Mouse (Mus musculus) cerebellum, postnatal 14 days (tissue): ENCODE data around the gene Golph3l.
"Not testable (repeated sequence)": the region's sequence is repeated elsewhere in the genome, so short reads cannot be mapped to it uniquely, and the experiment has no call there.

Experiments used
- DNase-seq, 2 experiments: peaks; one replicate each; pipeline ENCODE4 v3.0.0; 2021; ENCODE audit warnings: mixed read lengths in 2 of 2

Golph3l gene

DNA sequence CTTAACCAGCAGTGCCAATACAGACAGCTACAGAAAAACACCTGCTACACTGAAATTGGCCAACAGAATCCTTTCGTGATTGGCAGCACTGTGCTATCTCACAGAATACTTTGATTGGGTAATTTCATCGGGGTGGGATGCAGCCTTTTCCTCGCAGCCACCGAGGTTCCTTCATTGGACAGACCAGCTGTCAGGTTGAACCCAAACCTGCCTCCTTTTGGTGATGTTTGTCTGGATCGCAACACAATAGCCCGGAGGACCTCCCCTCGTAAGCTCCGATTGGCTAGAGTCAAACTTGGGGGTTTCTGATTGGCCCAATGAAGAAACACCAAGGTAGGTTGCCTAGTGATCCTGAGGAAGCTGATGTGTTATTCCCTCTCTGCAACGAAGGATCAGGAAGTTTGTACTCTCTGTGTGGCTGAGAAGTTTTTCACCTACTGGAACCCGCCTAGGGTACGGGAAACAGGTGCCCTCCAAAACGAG lies at the start of gene Golph3l:
Gene Golph3l (plus strand): TSS at position 331 of the 483 bp plus-strand sequence.
- peak; percentile 94 to 95 for DNase-seq

DNA sequence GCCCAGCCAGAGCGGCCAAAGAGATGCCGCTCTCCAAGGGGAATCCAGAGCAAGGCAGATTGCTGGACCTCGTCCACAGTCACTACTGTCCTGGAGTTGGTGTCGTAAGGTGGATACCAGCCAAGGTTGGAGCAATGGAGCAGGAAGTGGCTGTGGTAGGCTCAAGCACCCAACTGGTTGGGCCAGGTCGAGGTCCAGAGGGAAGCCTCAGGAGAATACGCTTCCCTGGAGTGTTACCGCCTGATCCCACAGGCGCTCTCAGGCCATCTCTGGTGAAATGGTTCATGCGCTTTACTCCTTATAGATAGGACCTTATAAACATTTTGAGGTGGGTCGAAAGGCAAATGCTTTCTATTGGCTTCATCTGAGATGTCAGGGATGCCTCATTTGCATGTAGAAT lies 49.8 kb upstream of the Golph3l start:
- DNase-seq, result no peak

DNA sequence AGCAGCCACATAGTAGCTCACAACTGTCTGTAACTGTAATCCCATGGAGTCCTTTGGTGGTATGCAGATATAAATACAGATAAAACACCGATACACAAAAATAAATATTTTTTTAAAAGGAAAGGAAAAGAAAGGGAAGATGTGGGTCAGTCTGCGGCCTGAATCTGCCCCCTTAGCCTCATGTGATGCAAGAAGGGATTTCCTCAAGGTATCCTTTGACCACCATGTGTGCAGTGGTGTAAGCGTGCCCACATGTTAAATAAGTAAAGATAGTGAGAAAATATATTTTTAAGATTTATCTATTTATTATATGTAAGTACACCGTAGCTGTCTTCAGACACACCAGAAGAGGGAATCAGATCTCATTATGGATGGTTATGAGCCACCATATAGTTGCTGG lies 48.9 kb upstream of the Golph3l start:
- DNase-seq, result no peak

DNA sequence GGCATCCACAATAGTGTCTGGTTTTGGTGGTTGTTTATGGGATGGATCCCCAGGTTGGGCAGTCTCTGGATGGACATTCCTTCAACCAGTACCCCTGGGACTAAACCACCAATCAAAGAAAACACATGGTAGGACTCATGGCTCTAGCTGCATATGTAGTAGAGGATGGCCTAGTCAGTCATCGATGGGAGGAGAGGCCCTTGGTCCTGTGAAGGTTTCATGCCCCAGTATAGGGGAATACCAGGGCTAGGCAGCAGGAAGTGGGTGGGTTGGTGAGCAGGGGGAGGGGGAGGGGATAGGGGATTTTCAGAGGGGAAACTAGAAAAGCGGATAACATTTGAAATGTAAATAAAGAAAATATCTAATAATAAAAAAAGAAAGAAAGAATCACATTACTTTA lies 47.5 kb upstream of the Golph3l start:
- not testable (repeated sequence) for DNase-seq

DNA sequence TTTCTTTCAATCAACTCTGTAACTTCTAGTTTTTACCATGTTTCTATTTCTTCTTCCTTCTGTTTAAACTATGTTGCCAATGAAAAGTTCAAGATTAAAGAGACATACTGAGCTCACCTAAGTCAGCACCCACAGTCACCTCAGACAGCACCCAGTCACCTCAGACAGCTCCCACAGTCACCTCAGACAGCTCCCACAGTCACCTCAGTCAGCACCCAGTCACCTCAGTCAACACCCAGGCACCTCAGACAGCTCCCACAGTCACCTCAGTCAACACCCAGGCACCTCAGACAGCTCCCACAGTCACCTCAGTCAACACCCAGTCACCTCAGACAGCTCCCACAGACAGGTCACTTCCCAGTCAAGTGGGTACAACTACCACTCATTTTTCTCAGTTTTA lies 46.6 kb upstream of the Golph3l start:
- DNase-seq, result no peak

DNA sequence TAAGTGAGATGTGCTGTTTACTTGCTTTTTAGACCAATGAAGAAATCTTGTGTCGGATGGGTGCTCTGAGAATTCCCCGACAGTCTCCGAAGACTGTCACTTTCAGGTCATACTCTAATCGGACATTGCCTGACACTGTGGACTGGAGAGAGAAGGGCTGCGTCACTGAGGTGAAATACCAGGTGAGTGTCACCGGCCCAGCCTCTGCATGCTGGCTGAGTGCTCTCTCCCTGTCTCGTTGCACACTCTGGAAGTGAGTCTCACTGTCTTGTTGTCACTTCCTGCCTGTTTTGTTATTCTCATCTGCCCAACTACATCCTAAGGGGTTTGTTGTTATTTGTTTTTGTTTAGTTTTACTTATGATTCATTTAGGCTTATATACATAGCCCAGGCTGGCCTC lies 45.8 kb upstream of the Golph3l start:
- DNase-seq, result no peak

DNA sequence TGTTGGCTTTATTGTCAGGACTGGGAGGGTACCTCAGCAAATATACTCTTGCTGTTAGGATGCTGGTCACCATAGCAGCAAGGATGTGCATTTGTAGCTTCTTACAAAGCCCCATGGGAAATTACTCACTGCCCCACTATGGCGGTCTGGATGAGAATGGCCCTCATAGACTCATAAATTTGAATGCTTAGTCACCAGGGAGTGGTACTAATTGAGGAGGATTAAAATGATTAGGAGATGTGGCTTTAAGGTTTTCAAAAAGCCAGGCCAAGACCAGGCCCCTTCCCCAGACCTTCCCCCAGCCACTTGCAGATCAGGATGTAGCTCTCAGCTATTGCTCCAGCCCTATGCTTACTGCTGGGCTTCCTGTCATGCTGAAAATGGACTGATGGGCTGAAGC lies 38.6 kb upstream of the Golph3l start:
- no peak for DNase-seq

DNA sequence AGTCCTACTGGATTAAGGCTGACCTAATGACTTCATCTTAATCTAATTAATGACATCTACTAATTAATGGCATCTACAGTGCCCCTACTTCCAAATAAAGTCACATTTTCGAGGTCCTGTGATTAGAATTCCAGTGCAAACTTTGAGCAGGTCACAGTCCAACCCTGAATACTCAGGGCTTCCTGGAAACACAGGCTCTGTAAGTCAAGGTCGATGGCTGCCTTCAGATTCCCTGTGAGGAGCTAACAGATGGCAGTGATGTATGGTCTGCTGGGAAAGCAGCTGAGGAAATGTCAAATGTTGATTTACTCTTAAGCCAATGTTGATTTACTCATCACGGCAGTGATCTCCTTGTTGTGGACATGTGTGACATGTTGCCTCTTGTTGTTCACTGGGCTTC lies 34.7 kb upstream of the Golph3l start:
- DNase-seq, result no peak

DNA sequence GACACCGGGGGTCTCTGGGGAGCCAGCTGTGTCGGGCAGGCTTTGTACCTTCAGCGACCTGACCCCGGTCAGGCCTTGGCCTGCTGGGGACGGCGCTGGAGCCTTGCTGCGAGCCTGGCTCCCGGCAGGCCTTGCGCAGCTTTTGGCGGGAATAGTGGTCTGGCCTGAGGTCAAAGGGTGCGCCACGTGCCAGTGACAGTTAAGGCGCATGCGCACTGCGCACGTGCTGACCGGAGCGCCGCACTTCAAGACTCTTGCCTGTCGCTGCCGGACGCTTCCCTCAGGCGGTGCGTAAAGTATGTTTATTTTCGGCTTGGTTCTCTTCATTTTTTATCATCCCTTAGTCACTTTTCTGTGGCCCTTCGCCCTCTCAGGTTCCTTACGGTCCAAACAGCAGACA lies 29.3 kb upstream of the Golph3l start, which contains the start of gene Hormad1:
Gene Hormad1 (plus strand): TSS at position 241 of the 400 bp plus-strand sequence.
- no peak for DNase-seq

DNA sequence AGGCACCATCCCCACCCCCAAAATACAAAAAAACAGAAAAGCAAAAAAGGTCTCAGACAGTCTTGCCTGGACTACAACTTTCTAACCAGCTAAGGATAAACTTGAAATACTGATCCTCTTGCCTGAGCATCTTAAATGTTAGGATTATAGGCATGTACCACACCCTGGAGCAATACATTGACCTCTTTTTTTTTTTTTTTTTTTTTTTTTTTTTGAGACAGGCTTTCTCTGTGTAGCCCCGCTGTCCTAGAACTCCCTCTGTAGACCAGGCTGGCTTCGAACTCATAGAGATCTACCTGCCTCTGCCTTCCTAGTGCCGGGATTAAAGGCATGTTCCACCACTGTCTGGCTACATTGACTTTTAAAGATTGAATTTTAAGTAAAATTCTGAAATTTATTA lies 28.0 kb upstream of the Golph3l start:
- no peak for DNase-seq

DNA sequence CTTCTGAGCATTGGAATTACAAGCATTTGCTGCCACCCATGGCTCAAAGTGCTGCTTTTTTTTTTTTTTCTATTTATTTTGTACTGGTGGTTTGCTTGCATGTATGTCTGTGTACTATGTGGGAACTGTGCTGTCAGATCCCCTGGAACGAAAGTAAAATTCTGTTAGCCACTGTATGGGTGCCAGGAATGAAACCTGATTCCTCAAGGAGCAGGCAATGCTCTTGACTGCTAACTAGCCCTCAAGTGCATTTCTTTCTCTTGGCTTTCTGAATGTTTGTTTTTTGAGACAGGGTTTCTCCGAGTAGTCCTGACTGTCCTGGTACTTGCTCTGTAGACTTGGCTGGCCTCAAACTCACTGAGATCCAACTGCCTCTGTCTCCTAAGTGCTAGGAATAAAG lies 26.9 kb upstream of the Golph3l start:
- DNase-seq, result no peak

DNA sequence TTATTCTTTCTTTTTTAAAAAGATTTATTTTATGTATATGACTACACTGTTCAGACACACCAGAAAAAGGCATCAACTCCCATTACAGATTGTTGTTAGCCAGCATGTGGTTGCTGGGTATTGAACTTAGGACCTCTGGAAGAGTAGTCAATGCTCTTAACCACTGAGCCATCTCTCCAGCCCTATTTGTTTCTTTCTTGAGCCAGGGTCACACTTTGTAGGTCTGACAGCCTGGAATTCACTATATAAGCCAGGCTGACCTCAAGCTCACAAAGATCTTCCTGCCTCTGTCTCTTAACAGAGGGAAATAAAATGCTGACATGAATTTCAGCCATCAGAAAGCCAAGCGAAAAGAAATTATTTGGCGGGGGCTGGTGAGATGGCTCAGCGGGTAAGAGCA lies 19.1 kb upstream of the Golph3l start:
- DNase-seq, result no peak

DNA sequence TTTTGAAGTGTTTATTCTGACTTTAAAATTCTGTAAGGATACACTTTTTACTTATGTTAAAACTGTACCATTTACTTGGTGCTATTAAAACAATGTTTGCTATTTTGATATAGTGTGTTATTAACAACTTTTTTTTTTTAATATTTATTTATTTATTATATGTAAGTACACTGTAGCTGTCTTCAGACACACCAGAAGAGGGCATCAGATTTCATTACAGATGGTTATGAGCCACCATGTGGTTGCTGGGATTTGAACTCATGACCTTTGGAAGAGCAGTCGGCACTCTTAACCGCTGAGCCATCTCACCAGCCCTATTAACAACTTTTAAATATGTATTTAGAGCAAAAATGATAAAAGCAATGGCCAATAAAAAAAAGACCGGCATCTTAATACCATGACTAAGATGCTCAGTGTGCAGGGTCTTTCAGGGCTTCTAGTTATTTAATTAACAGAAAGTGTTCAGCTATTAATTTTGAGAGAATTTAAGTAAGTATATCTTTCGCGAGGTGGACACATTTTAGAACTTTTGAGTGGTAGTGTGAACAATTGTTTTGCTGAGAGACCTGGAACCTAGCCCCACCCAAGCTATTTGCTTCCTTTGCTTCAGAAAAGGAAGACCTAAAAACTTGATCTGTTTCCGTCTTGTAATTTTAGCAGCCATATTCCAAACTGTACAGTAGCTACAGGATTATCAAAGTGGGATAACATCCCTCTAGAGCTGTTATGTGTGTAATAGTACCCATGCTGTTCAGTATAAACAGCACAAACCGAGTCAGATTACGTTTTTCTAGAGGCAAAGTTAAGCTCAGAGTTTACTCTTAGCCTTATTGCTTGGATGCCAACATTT lies 755 bp upstream of the Golph3l start:
- no peak for DNase-seq

DNA sequence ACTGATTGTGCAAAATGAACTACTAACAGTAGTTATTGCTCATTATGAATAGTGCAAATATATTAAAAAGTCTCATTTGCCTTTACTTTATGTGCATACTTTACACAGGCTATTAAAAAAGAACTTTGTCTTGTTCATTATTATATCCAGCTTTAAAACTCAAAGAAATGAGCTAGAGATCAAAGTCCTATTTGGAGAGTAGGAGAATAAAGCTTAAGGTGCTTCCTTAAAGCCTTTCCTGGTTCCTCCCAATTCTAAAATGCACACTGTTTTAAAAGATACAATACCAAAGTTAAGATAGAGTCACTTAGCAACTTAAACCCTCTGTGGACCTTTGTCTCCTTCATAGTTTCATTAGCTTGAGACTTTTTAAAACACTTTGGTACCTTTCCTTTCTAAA lies 10.0 kb downstream of the Golph3l start:
- no peak for DNase-seq

DNA sequence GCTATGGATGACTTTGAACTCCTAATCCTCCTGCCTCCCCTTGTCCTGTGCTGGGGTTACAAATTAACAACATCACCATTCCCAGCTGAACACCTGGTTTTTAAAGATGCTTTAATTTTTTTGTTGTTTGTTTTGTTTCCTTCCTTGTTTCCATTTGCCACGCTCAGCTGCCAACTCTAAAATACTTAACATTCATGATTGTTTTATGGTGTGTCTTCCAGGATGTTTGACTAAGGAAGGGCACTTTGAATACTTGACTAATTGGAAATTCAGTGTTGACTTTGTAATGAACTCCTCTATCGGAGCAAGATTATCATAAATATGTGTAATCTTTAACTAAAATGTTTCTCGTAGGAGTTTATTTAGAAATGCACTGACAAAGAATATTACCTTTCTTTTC lies 12.6 kb downstream of the Golph3l start:
- no peak for DNase-seq

DNA sequence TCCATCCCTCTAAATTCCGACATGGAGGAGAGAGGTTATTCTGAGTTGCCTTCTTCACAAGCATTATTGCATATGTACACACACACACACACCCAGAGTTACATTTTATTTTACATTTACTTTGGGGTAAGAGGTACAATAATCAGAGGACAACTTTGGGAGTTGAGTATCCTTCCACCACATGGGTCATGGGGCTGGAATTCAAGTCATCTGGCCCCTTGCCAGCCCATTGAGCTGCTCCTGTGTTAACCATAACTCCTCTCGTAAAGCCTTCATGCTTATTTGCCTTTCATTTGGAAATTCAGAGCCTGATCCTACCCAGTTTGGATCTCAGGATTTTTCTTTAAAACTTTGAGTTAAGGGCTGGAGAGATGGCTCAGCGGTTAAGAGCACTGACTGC lies 17.4 kb downstream of the Golph3l start:
- DNase-seq, result no peak

DNA sequence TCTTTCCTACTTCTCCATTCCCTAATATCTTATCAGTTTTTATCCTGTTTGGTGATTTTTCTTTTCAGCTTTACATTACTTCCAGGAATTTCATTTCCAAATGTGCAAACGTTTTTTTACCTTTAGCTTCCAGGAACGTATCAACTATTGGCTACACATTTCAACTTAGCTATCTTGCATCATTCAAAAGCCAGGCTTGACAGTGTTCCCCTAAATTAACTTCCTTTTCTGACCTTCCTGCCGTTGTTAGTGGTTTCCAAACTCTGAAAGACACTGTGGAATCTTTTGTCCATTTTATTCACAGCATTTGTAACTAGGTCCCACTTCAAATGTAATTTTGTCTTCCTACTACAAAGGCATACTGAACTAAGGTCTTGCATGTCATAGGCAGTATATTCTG lies 20.5 kb downstream of the Golph3l start:
- no peak for DNase-seq

DNA sequence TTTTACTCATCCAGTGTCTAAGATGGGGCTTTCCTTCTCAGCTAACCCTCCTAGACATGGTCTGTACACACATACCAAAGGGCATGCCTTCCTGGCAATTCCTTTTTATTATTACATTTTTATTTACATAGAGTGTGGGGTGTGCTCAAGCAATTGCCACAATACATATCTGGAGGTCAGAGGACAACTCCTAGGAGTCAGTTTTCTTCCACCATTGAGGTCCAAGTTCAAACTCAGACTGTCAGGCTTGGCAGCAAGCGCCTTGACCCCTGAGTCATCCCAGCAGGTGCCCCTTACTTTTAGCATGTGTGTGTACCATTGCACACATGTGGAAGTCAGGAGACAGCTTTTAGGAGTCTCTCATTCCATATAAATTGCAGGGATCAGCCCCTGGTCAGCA lies 25.3 kb downstream of the Golph3l start:
- no peak for DNase-seq

DNA sequence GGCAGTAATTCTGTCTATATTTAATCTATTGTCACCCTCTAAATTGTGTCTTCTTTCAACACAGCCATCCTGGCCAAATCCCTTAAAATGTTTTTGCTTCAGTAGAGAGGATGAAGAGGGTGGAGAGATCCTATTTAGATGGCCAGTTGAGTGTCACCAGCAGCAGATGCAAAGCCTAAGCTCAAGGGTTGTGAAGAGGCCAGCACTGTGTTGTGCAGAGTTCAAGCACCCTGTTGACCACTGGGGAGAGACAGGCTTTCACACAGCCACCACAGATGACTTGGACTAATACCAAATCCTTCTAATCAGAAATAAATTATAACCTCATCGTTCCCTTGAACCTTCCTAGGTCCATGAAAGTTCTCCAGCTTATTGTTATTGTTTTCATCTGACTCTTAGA lies 29.8 kb downstream of the Golph3l start:
- no peak for DNase-seq

DNA sequence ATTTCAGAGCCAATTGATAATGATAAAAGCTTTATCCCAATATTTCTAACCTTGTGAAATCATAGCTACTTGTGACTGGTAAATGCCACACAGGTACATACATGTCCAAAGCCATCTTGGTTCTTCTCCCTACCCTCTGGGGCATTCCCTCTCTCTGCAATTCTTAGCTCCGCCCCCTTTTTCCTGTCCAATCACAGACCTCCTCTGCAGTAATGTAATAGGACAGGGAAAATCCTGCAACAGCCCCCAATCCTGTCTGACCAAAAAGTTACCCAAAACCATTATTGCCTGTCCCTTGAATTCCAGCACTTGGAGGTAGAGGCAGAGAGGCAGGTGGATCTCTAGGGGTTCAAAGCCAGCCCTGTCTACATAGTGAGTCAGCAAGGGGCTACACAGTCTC lies 32.5 kb downstream of the Golph3l start:
- DNase-seq, result no peak

DNA sequence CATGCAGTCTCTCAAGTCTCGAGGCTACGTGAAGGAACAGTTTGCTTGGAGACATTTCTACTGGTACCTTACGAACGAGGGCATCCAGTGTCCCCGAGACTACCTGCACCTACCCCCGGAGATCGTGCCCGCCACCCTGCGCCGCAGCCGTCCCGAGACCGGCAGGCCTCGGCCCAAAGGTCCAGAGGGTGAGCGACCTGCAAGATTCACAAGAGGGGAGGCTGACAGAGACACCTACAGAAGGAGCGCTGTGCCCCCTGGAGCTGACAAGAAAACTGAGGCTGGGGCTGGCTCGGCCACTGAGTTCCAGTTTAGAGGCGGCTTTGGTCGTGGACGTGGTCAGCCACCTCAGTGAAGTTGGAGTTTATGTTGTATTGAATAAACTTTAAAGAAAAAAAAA lies 33.7 kb downstream of the Golph3l start:
- not testable (repeated sequence) for DNase-seq

DNA sequence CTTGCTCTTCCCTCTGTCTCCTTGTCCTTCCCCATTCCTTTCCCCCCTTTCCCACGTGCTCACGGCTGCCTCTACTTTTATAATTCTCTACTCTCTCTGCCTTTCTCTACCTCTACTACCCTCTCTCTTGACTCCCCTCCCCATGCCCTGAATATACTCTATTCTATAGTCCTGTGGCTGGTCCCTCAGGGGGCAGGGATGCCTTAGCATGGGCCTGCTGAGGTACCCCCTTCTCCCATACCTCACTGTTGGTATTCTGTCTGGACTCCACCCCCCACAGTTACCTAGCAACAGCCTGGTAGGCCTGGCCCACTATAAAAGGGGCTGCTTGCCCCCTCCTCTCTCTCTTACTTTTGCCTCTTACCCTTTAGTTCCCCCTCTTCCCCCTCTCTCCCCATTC lies 34.8 kb downstream of the Golph3l start:
- no peak for DNase-seq

DNA sequence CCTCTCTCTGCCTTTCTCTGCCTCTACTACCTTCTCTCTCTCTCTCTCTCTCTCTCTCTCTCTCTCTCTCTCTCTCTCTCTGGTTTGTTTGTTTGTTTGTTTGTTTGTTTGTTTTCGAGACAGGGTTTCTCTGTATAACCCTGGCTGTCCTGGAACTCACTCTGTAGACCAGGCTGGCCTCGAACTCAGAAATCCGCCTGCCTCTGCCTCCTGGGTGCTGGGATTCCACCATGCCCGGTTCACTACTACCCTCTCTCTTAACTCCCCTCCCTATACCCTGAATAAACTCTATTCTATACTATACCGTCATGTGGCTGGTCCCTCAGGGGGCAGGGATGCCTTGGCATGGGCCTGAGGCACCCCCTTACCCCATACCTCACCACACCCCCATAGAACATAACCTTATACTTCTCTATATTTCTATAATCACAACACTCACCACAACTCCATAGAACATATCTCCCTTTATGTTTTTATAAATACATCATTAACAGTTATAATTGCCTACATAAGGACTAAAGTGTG lies 35.3 kb downstream of the Golph3l start:
- not testable (repeated sequence) for DNase-seq

DNA sequence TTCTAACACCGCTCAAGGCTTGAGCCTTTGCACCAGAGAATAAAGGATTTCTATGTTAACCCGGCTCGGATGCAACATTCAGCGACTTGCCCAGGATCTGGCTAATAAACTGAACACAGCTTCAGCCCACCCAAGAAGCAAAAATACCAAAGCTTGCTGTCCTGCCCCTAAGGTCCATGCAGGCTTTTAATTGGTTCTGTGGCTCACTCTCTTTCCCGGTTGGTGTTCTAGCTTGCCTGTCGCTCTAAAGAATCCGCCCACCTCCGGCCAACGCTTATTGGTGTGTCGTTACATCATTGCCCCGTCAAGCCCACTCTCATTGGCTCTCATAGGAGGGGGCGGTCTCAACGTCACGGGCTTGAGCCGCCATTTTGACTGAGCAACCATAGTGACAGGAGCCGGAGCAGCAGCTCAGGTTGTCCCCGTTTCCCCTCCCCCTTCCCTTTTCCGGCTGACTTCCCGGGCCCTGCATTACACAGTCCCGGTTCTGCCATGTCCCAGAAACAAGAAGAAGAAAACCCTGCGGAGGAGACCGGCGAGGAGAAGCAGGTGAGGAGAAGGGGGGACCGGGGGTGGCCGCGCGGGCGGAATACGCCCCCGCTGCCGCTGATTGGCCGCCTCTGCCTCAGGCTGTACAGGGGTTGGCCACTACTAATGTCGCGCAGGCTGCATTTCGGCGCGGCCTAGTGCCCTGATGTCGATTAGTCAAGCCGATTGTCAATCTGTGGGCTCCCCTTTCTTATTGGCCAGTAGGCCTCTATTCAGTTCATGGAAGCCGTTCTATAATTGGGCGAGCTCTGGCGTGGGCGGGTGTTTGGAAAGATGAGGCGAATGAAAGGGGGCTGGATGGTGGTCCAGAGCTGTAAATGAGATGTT lies 36.1 kb downstream of the Golph3l start, which contains the start of gene Ensa:
Gene Ensa (plus strand): TSS at position 366 of the 876 bp plus-strand sequence.
- DNase-seq, result peak; percentile 96
